Mouse (Mus musculus) heart, adult 2 months (tissue): ENCODE measurements around the gene Fndc1.

Source experiments
- CTCF ChIP-seq: fragments of 200-600 bp; IDR thresholded peaks from 2 replicates; pipeline ENCODE4 v1.8.1; 2022; ENCODE audit warnings: antibody characterized with exemption, mild to moderate bottlenecking, moderate library complexity
- EP300 ChIP-seq: fragments of 200-500 bp; IDR thresholded peaks from 2 replicates; pipeline ENCODE4 v1.6.1; 2011; ENCODE audit warnings: low read depth, low read length, control low read depth; ENCODE audit not compliant: insufficient read depth

- TF ChIP-seq CTCF (no peak), EP300 (no peak)
Observed at GRCm38 (mm10) chr17:7795168-7795567, 31.9 kb downstream of the Fndc1 start.
